Mouse (Mus musculus) heart, postnatal 0 days (tissue): ENCODE results near the gene Rpl6.

Source experiments
- CTCF ChIP-seq: IDR thresholded peaks from 2 replicates; pipeline ENCODE4 v1.5.1; 2016; ENCODE audit warnings: antibody characterized with exemption, control low read depth, low read depth
- EP300 ChIP-seq: IDR thresholded peaks from 2 replicates; pipeline ENCODE4 v1.6.1; 2016; ENCODE audit warnings: antibody characterized with exemption, low read depth

GRCm38 (mm10) chr5:121191584-121191906 lies 12.7 kb upstream of the Rpl6 start:
- TF ChIP-seq CTCF (no peak), EP300 (no peak)
